Mouse (Mus musculus): ENCODE data around the gene AB124611. TPM values are rescaled to one million over a fixed set of nuclear protein-coding genes. Genes with fewer than 3 reads are reported as not detected.
A peak's percentile ranks its signal among the peaks of the same experiment; 100 is the strongest.

Gene AB124611
- polyA plus RNA-seq, 1 experiment from 2014 or later = 13.6 TPM

GRCm38 (mm10) chr9:21505767-21506166 lies 20.2 kb upstream of the AB124611 start:
- Histone ChIP-seq H3K4me2 (ENCODE audit: low read depth, low read length) (no peak overlapping the region), H3K27me3 (ENCODE audit: insufficient read depth, low read length) (no peaks in the 10 kb centered on the region), H3K27ac (ENCODE audit: low read depth) (no peak overlapping the region), H3K9me3 (ENCODE audit: low read length) (no peaks in the 10 kb centered on the region), H3K9ac (replicated peaks) (no peak overlapping the region), H3K4me3 (ENCODE audit: low read depth, low read length) (no peak overlapping the region), H3K4me1 (ENCODE audit: insufficient read depth) (peaks cover 14% of the 10 kb centered on the region), H3K36me3 (replicated peaks; ENCODE audit: insufficient read depth, low read length) (peaks cover 58% of the 10 kb centered on the region)
- DNase-seq (no peak), ATAC-seq (no peak)
- TF ChIP-seq CTCF (IDR thresholded peaks at IDR 0.05; ENCODE audit: low read depth) = no peak
- no peak for TF ChIP-seq EP300 (IDR thresholded peaks at IDR 0.05; ENCODE audit: low read depth)

- H3K4me1 ChIP-seq (ENCODE audit: insufficient read depth) = peaks cover 18% of the 10 kb centered on the region
- H3K4me3 ChIP-seq (ENCODE audit: low read depth, low read length) = no peak overlapping the region
- TF ChIP-seq EP300 (IDR thresholded peaks at IDR 0.05; ENCODE audit: low read depth) = no peak
- TF ChIP-seq CTCF (IDR thresholded peaks at IDR 0.05; ENCODE audit: low read depth) = no peak
- 90% methylated on average over 15 of the region's 15 CpGs for WGBS (ENCODE audit: insufficient replicate concordance)
- no peak overlapping the region for H3K9ac ChIP-seq (replicated peaks)
- DNase-seq (no peak), ATAC-seq (no peak)
- H3K27me3 ChIP-seq (ENCODE audit: insufficient read depth, low read length) = no peaks in the 10 kb centered on the region
- H3K27ac ChIP-seq (ENCODE audit: low read depth) = no peak overlapping the region
- no peak overlapping the region for H3K4me2 ChIP-seq (ENCODE audit: low read depth, low read length)
- no peaks in the 10 kb centered on the region for H3K9me3 ChIP-seq (ENCODE audit: low read length)
- H3K36me3 ChIP-seq (replicated peaks; ENCODE audit: insufficient read depth, low read length) = peaks cover 55% of the 10 kb centered on the region
Measured at GRCm38 (mm10) chr9:21507753-21508430, 18.1 kb upstream of the AB124611 start.

- no peak for ATAC-seq
- no peaks in the 10 kb centered on the region for H3K27me3 ChIP-seq (ENCODE audit: insufficient read depth, low read length)
- H3K4me2 ChIP-seq (ENCODE audit: low read depth, low read length) = peak overlapping the region; percentile 71
- 75% methylated on average over 7 of the region's 7 CpGs for WGBS (ENCODE audit: insufficient replicate concordance)
- TF ChIP-seq CTCF (IDR thresholded peaks at IDR 0.05; ENCODE audit: low read depth) (no peak), EP300 (IDR thresholded peaks at IDR 0.05; ENCODE audit: low read depth) (no peak)
- H3K36me3 ChIP-seq (replicated peaks; ENCODE audit: insufficient read depth, low read length) = peaks cover 45% of the 10 kb centered on the region
- 0 out of 2 replicates have a peak overlapping the region, but pooled peaks have one; percentile 91 for H3K27ac ChIP-seq (ENCODE audit: low read depth)
- H3K4me3 ChIP-seq (ENCODE audit: low read depth, low read length) = peak overlapping the region; percentile 86; the same call in 1 of the 2 replicates
- peaks cover 18% of the 10 kb centered on the region for H3K4me1 ChIP-seq (ENCODE audit: insufficient read depth)
- DNase-seq = no peak
- no peaks in the 10 kb centered on the region for H3K9me3 ChIP-seq (ENCODE audit: low read length)
- H3K9ac ChIP-seq (replicated peaks) = peak overlapping the region; percentile 81; the same call in 1 of the 2 replicates
Measured at GRCm38 (mm10) chr9:21508871-21509404, 17.0 kb upstream of the AB124611 start.

- Histone ChIP-seq H3K9me3 (ENCODE audit: low read length) (no peaks in the 10 kb centered on the region), H3K27ac (ENCODE audit: low read depth) (peak within 1 kb of the TSS; percentile 91), H3K36me3 (replicated peaks; ENCODE audit: insufficient read depth, low read length) (peaks cover 35% of the 10 kb centered on the region), H3K27me3 (ENCODE audit: insufficient read depth, low read length) (no peaks in the 10 kb centered on the region), H3K9ac (replicated peaks) (peak within 1 kb of the TSS; percentile 81), H3K4me1 (ENCODE audit: insufficient read depth) (peaks cover 18% of the 10 kb centered on the region), H3K4me3 (ENCODE audit: low read depth, low read length) (peak within 1 kb of the TSS; percentile 86), H3K4me2 (ENCODE audit: low read depth, low read length) (peak within 1 kb of the TSS; percentile 71)
- WGBS (ENCODE audit: insufficient replicate concordance) = under 1% methylated on average over 44 of the region's 44 CpGs
- ATAC-seq = peak; percentile 96
- DNase-seq = peak; percentile 94
- TF ChIP-seq CTCF (IDR thresholded peaks at IDR 0.05; ENCODE audit: low read depth) (no peak), EP300 (IDR thresholded peaks at IDR 0.05; ENCODE audit: low read depth) (peak; percentile 85)
Measured at GRCm38 (mm10) chr9:21509772-21510688, 15.9 kb upstream of the AB124611 start, which contains the start of gene Tmed1. TSS of gene Tmed1 (minus strand) at chr9:21510252.

GRCm38 (mm10) chr9:21510689-21511015 lies 15.3 kb upstream of the AB124611 start:
- 8% methylated on average over 7 of the region's 7 CpGs for WGBS (ENCODE audit: insufficient replicate concordance)
- ATAC-seq = no peak; the same call in 1 of the 2 replicates
- H3K9me3 ChIP-seq (ENCODE audit: low read length) = no peaks in the 10 kb centered on the region
- H3K4me3 ChIP-seq (ENCODE audit: low read depth, low read length) = peak overlapping the region; percentile 86
- no peaks in the 10 kb centered on the region for H3K27me3 ChIP-seq (ENCODE audit: insufficient read depth, low read length)
- DNase-seq = no peak
- H3K36me3 ChIP-seq (replicated peaks; ENCODE audit: insufficient read depth, low read length) = peaks cover 29% of the 10 kb centered on the region
- peaks cover 18% of the 10 kb centered on the region for H3K4me1 ChIP-seq (ENCODE audit: insufficient read depth)
- H3K27ac ChIP-seq (ENCODE audit: low read depth) = peak overlapping the region; percentile 91
- peak overlapping the region; percentile 71 for H3K4me2 ChIP-seq (ENCODE audit: low read depth, low read length)
- TF ChIP-seq EP300 (IDR thresholded peaks at IDR 0.05; ENCODE audit: low read depth) = no peak
- TF ChIP-seq CTCF (IDR thresholded peaks at IDR 0.05; ENCODE audit: low read depth) = no peak
- H3K9ac ChIP-seq (replicated peaks) = peak overlapping the region; percentile 81

GRCm38 (mm10) chr9:21511052-21511451 lies 14.9 kb upstream of the AB124611 start:
- peaks cover 25% of the 10 kb centered on the region for H3K36me3 ChIP-seq (replicated peaks; ENCODE audit: insufficient read depth, low read length)
- ATAC-seq (no peak), DNase-seq (no peak)
- H3K9me3 ChIP-seq (ENCODE audit: low read length) = no peaks in the 10 kb centered on the region
- H3K4me1 ChIP-seq (ENCODE audit: insufficient read depth) = peaks cover 18% of the 10 kb centered on the region
- peak overlapping the region; percentile 81 for H3K9ac ChIP-seq (replicated peaks)
- peak overlapping the region; percentile 71 for H3K4me2 ChIP-seq (ENCODE audit: low read depth, low read length)
- peak overlapping the region; percentile 86 for H3K4me3 ChIP-seq (ENCODE audit: low read depth, low read length)
- H3K27ac ChIP-seq (ENCODE audit: low read depth) = peak overlapping the region; percentile 91
- H3K27me3 ChIP-seq (ENCODE audit: insufficient read depth, low read length) = no peaks in the 10 kb centered on the region
- TF ChIP-seq CTCF (IDR thresholded peaks at IDR 0.05; ENCODE audit: low read depth) (no peak), EP300 (IDR thresholded peaks at IDR 0.05; ENCODE audit: low read depth) (no peak)
- 74% methylated on average over 9 of the region's 9 CpGs for WGBS (ENCODE audit: insufficient replicate concordance)
